Mouse (Mus musculus) cerebellum, adult (tissue): ENCODE measurements around the gene Lamc1.
"Not testable (repeated sequence)": the region's sequence is repeated elsewhere in the genome, so short reads cannot be mapped to it uniquely, and the experiment has no call there.

Source experiments
- ATAC-seq: cut with Nextera tagmentation; 2 replicates; pipeline ENCODE4 v1.9.2; 2017; ENCODE audit warnings: mild to moderate bottlenecking, moderate library complexity, mixed read lengths; ENCODE audit not compliant: insufficient number of reproducible peaks, low FRiP score, low TSS enrichment

Lamc1 gene

DNA sequence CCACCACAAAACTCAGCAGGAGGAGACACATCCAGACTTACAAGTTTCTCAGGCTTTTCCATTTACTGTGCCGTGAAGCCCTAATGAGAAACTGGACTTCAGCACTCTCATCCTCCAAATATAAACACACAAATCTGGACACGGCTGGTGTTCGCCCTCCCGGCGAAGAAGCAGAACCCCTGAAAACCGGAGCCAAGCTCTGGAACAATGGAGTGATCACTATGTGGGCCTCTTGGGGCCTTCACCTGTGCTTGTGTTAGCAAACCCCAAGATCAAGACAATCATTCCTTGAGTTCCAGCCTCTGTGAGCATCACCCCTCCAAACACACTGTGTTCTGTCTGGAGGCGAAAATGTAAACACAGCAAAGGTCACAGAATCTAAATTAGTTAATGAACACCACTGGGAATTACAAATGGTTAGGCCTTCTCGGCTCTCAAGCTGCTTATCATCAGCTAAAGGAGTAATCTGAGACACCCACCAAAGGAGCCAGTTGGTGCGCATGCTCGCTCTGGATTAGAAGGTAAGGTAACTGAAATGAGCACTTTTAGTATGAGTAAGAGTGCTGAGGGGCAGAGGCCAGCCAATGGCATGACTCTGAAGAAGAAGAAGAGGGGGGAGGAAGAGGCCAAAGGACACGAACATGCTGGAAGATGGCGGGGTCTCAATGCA lies 24.9 kb downstream of the Lamc1 start:
- ATAC-seq, result no peak

DNA sequence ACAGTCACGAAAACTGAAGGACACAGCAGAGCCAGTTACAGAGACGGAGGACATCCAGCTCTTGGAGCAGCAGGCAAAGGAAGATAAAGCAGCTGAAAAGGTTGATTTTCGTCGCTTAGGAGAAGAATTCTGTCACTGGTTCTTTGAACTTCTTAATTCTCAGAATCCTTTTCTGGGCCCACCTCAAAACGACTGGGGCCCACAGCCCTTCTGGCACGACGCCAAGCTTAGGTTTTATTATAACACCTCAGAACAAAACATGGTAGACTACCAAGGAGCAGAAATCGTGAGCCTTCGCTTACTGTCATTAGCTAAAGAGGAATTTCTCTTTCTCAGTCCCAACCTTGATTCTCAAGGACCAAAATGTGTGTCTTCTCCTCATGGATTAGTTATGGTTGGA lies 26.9 kb downstream of the Lamc1 start:
- not testable (repeated sequence) for ATAC-seq

DNA sequence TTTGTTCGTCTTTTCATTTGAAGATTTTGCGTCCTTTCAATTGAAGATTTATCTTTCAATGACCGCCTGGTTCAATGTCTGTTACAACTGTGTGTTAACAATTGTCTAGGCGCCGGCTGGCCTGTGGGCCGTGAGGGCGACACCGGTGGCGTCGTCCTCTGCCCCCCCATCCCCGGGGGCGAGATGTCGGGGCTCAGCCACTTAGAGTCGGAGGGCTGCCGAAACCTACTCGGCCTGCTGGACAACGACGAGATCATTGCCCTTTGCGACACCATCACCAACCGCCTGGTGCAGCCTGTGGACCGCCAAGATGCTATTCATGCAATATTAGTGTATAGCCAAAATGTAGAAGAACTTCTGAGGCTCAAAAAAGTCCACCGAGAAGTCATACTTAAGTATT lies 27.3 kb downstream of the Lamc1 start:
- ATAC-seq, result not testable (repeated sequence)

DNA sequence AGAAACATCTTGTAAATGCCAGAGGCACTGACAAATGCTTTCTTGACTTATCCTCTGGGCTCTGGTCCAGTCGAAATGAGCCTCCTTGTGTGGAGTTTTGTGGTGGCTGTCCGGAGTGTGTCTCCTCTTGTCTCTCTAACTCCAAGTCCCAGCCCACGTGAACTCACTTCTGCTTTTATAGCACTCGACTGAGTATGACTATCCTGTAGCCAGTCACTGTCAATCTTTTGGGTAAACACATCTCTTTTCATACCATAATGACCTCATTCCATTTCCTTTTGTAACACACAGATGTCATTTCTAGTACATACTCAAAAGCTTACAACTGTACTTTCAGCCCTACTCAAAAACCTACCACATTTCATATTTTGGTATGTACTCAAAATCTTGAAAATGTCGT lies 33.1 kb downstream of the Lamc1 start:
- ATAC-seq, result not testable (repeated sequence)

DNA sequence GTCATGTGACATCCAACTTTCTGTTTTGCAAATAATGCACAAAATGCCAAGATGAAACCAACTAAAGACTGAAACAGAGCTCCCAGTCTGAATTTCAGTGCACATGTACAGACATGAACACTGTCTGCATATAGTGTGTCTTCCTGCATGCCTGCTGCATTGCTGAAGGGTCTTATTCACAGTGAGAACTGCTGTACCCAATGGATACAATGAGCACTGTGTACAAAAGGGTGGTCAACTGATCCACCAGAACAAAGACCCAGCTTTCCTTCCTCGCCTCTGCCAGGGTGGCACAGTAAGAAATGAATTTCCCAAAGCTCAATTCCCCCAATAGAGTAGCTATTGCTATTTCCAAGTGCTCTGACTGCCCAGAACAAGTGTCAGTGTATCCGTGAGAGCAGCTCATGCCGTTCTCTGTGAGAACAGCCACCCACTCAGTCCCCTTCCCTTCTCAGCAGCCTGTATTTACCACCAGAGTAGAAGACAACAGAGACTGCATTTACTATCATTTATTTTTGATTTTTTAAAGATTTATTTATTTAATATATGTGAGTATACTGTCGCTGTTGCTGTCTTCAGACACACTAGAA lies 34.7 kb downstream of the Lamc1 start:
- not testable (repeated sequence) for ATAC-seq

DNA sequence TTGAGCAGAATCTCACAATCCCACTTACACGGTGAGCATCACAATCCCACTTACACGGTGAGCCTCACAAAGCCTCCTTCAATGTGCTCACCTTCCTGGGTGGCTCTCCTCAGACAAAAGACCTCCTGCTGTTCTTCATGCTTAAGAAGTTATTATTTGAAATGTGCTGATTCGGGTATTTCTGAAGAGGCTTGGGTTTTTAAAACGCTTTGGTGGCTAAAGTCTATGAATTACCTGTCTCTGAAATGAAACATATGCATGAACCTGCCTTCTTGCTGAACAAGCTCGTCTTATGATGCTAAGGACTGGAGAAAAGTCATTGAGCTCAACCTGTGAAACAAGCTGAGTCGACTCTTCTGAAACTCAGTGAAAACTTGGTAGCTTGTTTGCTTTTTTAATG lies 36.6 kb downstream of the Lamc1 start:
- no peak for ATAC-seq

DNA sequence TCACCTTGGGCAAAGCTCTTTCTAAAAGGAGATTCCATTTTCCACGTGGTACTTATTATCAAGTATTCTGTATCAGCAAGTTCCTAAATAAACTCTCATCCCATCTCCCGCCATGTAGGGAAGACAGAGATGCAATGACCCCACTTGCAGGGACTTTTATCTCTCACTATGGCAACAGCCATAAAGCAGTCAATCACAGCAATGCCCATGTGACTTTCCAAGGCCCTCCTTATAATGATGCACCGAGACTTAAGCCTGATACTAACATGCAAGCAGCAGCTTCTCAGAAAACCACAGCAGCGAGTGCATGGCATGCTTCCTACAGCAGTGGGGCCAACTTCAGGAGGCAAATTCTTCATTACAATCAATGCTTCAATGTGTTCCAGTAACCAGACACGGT lies 39.7 kb downstream of the Lamc1 start:
- ATAC-seq, result no peak

DNA sequence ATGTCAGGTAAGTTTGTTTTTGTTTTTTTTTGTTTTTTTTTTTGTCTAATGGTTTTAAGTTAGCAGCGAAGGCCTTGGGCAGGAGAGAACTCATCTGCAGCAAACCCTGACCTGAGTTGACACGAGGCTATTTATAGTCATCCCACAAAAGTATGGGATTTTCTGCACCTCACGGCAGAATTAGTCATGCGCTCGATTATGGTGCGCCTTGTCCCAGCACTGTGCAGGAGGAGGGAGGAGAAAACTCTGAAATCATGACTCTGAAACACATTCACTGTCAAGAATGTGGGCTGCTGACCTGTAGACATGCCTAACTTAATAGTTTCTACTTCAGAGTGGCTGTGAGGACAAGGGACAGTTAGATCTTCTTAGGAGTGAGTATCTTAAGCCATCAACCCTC lies 40.4 kb downstream of the Lamc1 start:
- no peak for ATAC-seq

DNA sequence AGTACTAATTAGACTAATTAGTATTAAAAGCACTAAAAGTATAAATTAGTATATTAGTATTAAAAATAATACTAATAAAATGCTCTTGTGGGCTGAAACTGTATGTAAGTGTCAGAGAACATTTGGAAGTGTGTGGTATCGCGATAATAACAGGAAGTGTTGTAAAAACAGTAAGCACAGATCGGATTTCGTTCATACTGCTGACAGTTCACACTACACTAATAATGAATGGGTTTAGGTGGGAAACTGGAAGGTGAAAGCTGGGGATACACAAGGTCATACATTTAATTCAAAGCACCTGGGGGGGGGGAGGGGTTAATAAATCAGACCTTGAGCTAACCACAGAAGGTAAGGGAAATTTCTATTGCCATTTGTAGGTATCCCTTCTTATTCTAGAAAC lies 41.2 kb downstream of the Lamc1 start:
- ATAC-seq, result no peak

DNA sequence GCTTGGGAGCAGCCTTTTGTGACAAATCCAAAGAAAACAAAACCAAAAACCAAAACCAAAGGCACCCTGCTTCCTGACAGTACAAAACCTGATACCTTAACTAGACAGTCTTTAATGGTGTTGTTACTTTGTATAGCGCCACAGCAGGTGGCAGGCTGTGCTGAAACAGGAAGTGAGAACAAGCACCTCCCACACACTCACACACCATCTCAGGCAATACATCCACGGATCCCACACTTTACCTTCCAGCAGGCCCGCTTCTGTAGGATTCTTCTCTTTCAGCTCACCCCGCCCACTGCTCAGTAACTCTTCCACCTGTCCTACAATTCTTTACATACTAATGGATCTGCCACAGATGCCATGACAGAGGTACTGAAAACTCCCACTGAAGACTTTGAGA lies 44.6 kb downstream of the Lamc1 start:
- ATAC-seq, result no peak

DNA sequence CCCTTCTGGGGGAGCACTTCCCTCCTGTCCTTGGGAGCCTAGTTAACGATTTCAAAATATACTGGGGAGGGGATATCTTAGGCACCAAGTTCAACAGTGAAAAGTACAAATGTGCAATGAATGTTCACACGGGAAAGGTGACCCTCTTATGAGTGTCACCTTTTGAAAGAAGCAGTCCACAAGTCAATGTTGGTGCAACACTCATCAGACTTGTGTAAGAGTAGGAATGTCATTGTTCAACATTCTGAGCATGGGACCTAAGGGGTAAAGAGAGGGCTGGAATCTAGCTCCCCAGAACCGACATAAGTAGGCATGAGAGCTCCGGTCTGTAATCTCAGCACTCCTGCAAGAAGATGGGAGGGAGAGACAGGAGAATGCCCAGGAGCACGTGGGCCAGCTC lies 45.1 kb downstream of the Lamc1 start:
- ATAC-seq, result no peak

DNA sequence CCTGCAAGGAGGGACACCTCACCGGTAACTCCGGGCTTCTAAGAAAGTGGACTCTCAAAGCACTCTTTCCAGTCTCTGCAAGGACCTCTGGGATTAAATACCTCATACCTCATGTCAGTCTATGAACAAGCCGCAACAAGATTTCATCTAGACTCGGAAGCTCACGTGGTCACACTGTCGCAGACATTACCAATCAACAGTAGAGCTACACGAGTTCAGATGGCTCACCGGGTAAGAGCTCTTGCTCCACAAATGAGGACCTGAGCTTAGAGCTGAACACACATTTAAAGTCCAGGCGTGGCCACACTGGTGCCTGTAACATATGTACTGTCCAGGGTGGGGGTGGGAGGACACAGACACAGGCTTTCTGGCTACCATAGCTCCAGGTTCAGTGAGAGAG lies 46.4 kb downstream of the Lamc1 start:
- ATAC-seq, result no peak

DNA sequence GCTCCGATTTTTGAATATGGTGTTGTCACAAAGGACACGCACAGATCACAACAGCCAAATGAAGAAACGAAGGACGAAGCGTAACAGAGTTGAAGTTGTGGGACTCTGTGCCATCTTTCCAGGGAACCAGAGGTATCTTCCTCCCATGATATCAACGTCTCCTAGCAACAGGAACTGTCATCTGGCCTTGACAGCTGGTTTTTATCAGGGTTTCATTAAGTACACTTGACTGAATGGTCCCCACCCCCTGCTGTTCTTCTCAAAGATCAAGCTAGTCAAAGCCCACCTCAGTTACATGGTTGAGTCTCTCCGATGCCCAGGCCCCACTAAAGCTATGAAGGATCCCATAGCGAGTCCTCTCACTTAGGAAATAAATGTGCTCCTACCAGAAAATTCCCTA lies 47.4 kb downstream of the Lamc1 start:
- ATAC-seq, result no peak

DNA sequence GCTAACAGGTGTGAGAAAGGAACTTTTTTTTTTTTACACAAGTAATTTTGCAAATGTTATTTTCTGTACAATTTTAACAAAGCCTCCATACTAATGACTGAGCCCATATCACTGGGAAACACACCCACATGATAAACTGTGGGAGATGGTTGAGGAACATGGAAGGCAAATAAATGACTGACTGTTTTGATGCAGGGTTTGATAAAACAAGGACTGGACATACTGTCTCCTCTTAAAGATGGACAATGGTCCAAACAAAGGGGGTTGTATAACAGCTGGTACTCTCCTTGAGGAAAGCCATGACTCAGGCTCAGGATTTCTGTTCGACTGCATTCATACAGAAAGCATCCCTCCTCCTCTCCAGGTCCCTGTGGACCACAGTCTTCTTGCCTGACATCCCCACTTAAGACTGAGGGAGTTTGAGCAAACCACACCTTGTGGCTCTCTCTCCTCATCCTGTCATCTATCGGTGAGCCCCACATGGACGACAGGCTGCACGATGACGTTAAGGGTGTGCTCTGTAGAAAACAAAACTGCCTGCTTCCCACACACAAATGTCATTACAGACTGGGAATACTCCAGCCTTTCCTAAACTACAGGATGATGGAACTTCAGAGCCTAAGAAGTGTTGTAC lies 50.1 kb downstream of the Lamc1 start:
- no peak for ATAC-seq

DNA sequence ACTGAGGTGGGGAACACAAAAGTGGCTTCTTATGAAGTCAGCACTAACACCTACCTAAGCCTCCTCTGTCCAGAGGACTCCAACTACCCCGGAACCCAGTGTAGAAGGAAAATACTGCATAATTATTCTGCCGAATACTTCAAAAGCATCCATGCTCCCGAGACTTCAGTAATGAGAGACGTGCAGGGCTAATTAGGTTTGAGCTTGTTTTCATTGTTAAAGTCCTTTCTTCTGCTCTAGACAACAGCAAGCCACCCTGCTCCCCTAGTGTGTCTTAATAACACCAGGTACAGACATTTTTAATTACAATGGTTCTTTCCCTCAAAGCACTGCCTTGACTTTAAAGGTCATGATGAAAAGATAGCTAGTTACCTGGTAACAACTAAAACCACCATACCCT lies 51.1 kb downstream of the Lamc1 start:
- no peak for ATAC-seq

DNA sequence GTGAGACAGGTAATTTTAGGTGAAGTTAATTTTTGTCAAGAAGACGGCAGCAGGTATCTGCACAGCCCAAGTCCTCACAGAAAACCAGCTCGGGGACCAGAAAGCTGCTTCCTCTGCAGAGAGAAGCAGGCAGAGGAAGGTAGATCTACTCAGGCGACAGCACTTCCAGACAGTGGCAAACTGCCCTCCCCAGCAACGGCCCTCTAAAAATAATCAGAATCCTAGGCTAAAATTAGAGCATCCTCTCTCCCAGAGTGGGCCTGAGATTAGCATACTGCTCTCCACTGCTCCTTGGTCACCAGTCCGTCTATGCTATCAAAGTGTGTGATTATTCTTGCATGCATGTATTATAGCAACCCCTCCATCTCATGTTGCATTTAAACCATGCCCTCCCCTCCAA lies 52.2 kb downstream of the Lamc1 start:
- ATAC-seq, result no peak

DNA sequence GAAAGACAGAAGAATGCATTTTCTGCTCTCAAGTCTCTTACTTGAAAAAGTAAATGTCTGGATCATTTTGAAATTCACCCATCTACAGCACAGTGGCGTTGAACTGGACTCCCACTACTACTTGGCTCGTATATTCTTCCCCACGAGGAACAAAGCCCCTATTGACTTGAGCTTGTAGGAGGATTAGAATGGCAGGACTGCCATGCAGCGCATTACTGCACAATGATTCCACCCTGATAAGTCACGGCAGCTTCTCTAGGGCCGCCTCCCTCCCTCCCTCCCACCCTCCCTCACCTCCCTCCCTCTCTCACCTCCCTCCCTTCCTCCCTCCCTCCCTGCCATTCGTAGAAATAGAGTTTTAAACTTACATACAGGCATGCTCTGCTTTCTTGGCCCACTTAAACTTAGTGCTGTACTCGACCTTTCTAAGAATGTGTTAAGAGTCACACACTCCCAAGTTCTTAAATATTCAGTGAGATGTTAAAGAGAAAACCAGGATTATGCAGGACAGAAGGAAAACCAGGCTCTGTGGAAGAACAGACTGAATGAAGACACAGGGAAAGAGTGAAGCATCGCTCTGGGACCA lies 54.5 kb downstream of the Lamc1 start:
- no peak for ATAC-seq

DNA sequence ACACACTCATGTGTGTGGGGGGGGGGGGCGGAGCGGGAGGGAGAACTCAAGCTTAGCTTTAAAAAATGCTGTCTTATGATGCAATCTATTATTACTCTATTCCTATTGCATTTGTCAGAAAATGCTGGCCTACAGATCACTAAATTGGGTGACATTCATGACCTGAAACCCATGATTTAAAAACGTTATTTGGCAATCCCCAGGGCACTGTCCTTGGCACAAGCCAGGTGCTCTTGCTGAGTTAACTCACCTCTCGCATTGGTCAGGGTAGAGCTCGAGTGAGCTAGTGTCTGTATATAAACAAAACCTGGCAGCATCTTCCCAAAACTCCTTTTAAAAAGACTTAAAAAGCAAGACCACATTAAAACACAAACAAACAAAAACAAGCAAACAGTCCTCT lies 57.1 kb downstream of the Lamc1 start:
- ATAC-seq, result no peak

DNA sequence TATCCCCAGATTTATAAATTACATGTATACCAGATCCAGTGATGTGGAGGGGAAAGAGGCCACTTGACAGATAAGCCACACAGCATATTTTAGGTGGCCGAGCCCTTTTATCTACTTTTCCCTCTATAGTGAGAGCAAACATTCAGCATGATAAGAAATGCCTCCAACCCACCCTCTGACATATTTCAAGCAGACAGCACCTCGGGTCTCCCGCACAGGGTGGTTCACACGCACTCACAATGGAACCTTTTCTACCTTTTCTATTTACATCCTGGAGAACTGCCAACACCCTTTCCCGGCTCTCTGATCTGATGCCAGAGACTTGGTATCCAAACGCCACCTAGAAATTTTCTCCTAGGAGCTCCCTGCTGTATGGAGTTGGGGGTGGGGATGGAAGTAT lies 58.0 kb downstream of the Lamc1 start:
- ATAC-seq, result no peak

DNA sequence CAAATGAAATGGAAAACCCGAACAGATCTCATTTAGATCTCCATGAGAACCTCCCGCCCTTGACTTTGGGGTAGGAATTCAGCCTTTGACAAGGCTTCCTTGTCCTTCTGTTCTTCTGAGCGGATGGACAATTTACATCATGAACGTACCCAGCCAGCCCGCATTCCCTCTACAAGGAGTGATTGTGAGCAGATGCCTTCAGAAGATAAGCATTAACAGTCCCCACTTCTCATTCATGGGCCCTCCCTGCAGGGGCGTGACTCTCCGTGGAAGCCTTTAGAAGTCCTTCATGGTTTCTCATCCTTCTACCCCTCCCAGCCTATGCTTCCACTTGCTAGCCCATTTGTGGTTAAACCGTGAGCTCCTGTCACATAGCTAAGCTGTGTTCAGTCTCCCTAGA lies 58.9 kb downstream of the Lamc1 start:
- ATAC-seq, result no peak

DNA sequence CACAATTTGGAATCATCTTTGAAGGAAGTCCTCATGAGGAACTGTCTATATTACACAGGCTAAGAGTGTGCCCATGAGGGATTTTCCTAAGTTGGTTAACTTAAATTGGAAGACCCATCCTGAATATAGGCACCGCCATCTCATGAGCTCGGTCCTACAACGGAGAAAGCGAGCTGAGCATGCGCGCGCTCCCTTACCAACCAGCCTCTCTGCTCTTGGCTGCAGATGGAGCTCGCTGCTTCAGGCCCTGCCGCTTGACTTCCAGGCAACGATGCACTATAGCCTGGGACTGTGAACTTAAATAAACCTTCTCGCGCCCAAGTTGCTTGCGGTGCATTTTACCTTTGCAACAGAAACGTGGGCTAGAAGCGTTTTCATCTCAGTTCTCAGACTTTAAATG lies 61.8 kb downstream of the Lamc1 start:
- ATAC-seq, result no peak

DNA sequence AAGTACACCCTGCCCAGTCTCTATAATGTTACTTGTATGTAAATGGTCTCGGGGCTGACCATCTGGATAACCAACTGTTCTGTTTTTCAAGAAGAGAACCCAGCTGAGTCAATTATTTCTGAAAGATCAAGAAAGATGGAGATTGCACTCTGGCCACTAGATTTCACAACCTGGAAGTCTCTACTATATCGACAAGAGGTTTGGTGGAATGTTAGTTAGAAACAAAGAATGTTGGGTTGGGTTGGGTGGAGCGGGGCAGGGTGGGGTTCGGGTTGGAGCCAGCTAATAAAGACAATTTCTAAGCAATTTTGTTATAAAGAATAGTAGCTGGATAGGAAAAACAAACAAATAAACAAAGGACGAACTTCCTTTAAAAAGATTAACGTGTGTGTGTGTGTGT lies 62.9 kb downstream of the Lamc1 start:
- no peak for ATAC-seq
